Mouse (Mus musculus) ovary, postnatal 14 days (tissue): ENCODE data around the gene Lcmt1.

Experiments
- DNase-seq: peaks from one replicate; pipeline ENCODE4 v3.0.0; 2022; ENCODE audit warnings: low spot score

Gene Lcmt1

GRCm38 (mm10) chr7:123361229-123361980 lies 8.2 kb upstream of the Lcmt1 start:
- DNase-seq = no peak

GRCm38 (mm10) chr7:123362806-123363205 lies 6.8 kb upstream of the Lcmt1 start:
- DNase-seq = no peak

- no peak for DNase-seq
Observed at GRCm38 (mm10) chr7:123363971-123364370, 5.6 kb upstream of the Lcmt1 start.

GRCm38 (mm10) chr7:123365876-123366741 lies 3.5 kb upstream of the Lcmt1 start:
- no peak for DNase-seq

- no peak for DNase-seq
Observed at GRCm38 (mm10) chr7:123366806-123367205, 2.8 kb upstream of the Lcmt1 start.

GRCm38 (mm10) chr7:123367218-123368150 lies 2.1 kb upstream of the Lcmt1 start:
- DNase-seq = no peak

GRCm38 (mm10) chr7:123368187-123368586 lies 1.4 kb upstream of the Lcmt1 start:
- no peak for DNase-seq

GRCm38 (mm10) chr7:123368778-123369746 lies 522 bp upstream of the Lcmt1 start:
- DNase-seq = peak; percentile 36

- DNase-seq = no peak
Observed at GRCm38 (mm10) chr7:123370700-123371099, 1.1 kb downstream of the Lcmt1 start.

- DNase-seq = no peak
Observed at GRCm38 (mm10) chr7:123371501-123371900, 1.9 kb downstream of the Lcmt1 start.

- peak; percentile 83 for DNase-seq
Observed at GRCm38 (mm10) chr7:123377443-123378400, 8.1 kb downstream of the Lcmt1 start.

- no peak for DNase-seq
Observed at GRCm38 (mm10) chr7:123385693-123386407, 16.3 kb downstream of the Lcmt1 start.

GRCm38 (mm10) chr7:123389686-123390280 lies 20.2 kb downstream of the Lcmt1 start:
- DNase-seq = no peak

GRCm38 (mm10) chr7:123394271-123394670 lies 24.7 kb downstream of the Lcmt1 start:
- no peak for DNase-seq

GRCm38 (mm10) chr7:123396900-123397299 lies 27.3 kb downstream of the Lcmt1 start:
- no peak for DNase-seq

- no peak for DNase-seq
Observed at GRCm38 (mm10) chr7:123397369-123397768, 27.8 kb downstream of the Lcmt1 start.

- no peak for DNase-seq
Observed at GRCm38 (mm10) chr7:123397931-123398330, 28.3 kb downstream of the Lcmt1 start.

- peak; percentile 47 for DNase-seq
Observed at GRCm38 (mm10) chr7:123398828-123399227, 29.2 kb downstream of the Lcmt1 start.

GRCm38 (mm10) chr7:123399286-123399685 lies 29.7 kb downstream of the Lcmt1 start:
- no peak for DNase-seq
